Mouse (Mus musculus) A20 (cell line): Measurements from ENCODE around the gene Cd59b.
"Not testable (repeated sequence)": the region's sequence is repeated elsewhere in the genome, so short reads cannot be mapped to it uniquely, and the experiment has no call there.

Experiments
- DNase-seq: peaks from one replicate; pipeline ENCODE4 v3.0.0-alpha.2; 2011; ENCODE audit warnings: low read depth, low spot score

The Cd59b gene

DNA sequence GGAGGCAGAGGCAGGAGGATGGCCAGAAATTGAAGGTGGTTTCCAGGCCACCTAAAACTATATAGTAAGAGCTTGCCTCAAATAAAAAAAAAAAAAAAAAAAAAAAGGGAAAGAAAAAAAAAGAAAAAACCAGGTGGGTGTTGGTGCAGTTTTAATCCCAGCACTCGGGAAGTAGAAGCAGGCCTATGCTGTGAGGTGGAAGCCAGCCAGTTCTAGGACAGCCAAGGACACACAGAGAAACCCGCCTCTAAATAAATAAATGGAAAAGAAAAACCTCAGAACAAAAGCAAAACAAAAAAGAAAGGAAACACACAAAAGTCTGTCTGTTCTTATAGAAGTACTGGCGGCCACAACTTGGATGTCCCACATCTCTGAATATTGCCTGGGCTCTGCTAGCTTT is 45.2 kb downstream of the Cd59b start:
- peak; percentile 36 for DNase-seq

DNA sequence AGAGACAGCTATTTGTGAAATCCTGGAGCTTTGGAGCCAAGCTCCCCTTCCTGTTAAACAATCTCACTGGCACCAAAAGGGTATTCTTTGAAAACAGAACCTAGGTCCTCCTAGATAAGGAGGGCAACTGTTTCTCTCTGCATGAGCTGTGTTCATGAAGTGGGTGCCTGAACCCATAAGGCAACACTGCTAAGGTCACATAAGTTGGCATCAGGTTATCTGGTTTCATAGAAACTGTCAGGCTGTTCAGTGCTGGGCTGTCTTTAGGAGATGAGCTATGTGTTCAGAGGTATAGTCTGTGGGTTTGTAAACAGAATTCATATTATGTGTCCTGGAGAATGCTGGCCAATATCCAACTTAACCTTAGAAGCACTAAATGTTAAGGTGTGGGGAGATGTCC is 47.5 kb downstream of the Cd59b start:
- DNase-seq = not testable (repeated sequence)

- no peak for DNase-seq
Measured at GRCm38 (mm10) chr2:104119097-104119496, 49.4 kb downstream of the Cd59b start.

- DNase-seq = no peak
Measured at GRCm38 (mm10) chr2:104120312-104120711, 50.7 kb downstream of the Cd59b start.

- no peak for DNase-seq
Measured at GRCm38 (mm10) chr2:104121681-104122504, 52.2 kb downstream of the Cd59b start.

DNA sequence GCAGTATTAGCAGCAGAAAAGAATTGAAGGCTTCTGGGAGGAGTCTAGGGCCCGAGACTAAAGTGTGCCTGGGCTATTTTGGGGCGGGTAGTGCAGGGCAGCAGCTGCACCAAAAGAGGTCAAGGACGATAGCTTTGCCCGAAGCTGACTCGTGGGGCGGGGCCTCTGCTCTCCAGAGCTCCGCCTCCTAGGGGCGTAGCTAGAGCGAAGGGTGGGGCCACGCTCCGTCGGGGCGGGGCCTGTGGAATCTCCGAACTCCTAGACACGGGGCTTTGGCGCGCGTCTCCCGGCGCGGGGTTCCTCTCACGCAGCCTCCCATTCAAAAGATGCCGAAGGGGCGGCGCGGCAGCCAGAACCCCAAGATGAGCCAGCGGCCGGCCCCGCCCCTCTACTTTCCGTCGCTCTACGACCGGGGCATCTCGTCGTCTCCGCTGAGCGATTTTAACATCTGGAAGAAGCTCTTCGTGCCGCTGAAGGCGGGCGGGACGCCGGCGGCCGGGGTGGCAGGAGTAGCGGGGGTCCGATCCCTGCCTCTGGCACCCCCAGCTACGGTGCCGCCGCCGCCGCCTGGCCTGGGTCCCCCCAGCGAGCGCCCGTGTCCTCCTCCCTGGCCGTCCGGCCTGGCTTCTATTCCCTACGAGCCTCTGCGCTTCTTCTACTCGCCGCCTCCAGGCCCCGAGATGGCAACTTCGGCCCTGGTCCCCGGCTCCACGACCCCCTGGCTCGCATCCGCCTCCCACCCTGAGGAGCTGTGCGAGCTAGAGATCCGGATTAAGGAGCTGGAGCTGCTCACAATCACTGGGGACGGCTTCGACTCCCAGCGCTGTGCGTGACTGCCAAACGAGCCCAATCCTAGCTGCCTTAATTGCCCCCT is 53.1 kb downstream of the Cd59b start, which contains the start of gene A930018P22Rik:
TSS of gene A930018P22Rik (plus strand) at position 265 of the 874 bp plus-strand sequence.
- DNase-seq = peak; percentile 97

- no peak for DNase-seq
Measured at GRCm38 (mm10) chr2:104123540-104123939, 53.9 kb downstream of the Cd59b start.

GRCm38 (mm10) chr2:104124071-104124470 is 54.4 kb downstream of the Cd59b start:
- DNase-seq = no peak

DNA sequence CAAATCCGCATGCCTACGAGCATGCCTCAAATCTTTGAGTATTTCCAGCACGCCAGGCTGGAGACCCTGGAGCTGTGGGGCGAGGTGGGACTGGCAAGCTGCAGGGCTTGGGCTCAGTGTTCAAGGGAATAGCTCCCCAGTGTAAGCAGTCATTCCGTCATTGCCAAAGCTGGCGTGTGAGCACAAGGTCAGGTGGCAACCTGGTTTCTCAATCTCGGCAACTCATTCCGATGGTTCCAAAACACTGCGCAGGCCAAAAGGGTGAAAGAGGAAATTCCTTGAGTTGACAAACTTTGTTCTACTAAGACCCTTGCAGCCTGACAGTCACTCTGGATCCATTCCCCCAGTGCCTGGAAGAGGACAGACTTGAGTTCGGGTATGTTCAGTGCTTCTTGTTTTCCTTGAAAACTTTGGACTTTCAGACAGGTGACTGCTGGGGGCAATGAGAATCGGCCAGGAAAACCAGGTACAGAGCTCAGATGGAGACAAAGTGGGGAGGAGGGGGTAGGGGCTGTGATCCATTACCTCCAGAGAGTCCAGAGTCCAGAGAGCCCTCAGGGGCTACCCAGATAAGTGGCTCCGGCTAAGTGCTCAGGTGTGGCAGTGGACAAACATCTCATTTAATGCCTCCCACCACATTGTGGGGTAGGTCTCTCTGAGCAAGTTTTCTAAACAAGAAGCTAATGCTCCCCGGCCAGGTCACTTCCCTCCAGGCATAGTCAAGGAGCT is 59.3 kb downstream of the Cd59b start:
- DNase-seq = no peak

DNA sequence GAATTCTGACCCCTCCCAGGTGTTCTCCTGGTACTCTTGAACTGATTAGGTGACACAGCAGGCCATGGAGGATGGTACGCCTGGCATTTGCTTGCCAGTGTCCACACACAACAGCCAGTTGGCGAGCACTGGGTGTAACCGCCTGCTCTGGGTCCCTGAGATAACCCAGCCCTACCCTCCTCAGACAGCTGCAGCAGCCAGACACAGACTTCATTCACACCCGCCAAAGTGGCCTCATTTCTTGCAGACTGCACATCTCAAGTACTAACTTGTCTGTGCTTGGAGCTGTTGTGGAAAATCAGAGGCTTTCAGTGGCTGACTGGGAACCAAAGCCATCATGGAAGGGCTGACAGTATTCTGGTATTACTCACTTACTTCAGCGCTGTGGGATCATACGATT is 60.5 kb downstream of the Cd59b start:
- no peak for DNase-seq

DNA sequence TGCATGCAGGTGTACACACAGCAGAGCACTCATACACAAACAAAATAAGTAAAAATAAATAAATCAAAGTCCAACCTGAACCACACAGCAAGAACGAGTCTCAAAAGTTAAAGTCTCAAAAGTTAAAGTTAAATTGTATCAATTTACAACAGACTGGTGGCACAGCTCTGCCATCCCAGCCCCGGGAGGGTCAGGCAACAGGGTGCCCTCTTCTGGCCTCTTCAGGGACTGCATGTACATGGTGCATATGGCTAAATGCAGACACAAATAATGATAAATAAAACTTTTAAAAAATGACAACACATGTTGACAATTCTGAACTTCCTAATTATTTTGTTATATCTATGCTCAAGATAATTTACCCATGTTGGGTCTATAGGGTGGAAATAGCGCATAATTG is 61.3 kb downstream of the Cd59b start:
- DNase-seq = no peak

- DNase-seq = no peak
Measured at GRCm38 (mm10) chr2:104132266-104132859, 62.7 kb downstream of the Cd59b start.

GRCm38 (mm10) chr2:104133042-104133810 is 63.6 kb downstream of the Cd59b start:
- no peak for DNase-seq

DNA sequence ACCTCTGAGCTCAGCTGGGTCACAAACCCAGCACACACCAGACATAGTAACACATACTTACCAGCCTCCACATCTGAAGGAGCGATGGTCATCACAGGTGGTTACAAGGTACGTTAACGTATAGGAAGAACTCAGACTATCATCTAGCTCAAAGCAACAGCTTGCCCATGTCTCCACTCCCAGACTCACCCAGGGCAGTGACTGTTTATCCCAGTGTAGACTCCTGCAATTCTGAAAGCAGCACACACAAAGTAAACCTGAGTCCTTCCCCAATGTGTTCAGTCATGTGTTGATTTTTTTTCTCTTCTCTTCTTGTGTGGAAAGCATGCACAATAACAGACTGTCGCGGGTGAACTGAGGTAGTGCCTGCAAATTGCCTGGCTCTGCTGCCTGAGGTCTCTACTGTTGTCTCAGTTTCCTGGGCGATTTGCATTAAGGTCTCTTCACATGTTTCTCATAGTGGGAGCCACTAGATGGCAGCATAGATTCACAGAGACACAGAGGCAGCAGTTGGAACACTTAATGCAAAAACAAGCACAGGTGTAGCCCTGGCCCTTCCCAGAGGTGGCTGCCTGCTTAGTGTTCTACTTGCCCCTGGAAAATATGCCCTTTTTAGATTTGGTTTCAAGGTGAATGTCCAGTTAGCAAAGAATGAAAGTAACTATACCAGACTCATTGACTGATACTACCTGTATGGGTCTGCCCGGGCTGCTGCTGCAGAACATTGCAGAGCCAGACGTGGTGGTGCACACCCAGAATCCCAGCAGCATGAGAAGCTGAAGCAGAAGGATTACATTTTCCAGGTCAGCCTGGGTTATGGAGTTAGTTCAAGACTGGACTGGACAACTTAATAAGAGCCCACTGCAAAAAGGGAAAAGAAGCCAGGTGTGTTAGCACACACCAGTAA is 64.8 kb downstream of the Cd59b start:
- peak; percentile 84 for DNase-seq

GRCm38 (mm10) chr2:104135920-104136319 is 66.3 kb downstream of the Cd59b start:
- DNase-seq = no peak
